Mouse (Mus musculus) forebrain, embryonic 10.5 days (tissue): Measurements from ENCODE around the gene Erich4. TPM values are rescaled to one million over a fixed set of nuclear protein-coding genes. Genes with fewer than 3 reads are reported as not detected.
"Not testable (repeated sequence)": the region's sequence is repeated elsewhere in the genome, so short reads cannot be mapped to it uniquely, and the experiment has no call there.

Experiments used
- DNase-seq: peaks from one replicate; pipeline ENCODE4 v3.0.0-alpha.2; 2017; ENCODE audit warnings: low spot score; ENCODE audit errors: extremely low spot score
- H3K27ac ChIP-seq: fragments of 300-500 bp; sonication (generic); 2 replicates; pipeline ENCODE4 v1.5.1; 2016; ENCODE audit warnings: mild to moderate bottlenecking
- H3K27me3 ChIP-seq: fragments of 300-500 bp; sonication (generic); 2 replicates; pipeline ENCODE4 v1.6.1; 2016; ENCODE audit warnings: mild to moderate bottlenecking; ENCODE audit not compliant: poor library complexity, severe bottlenecking
- H3K36me3 ChIP-seq: fragments of 300-500 bp; sonication (generic); replicated peaks from 2 replicates; pipeline ENCODE4 v1.6.1; 2016; ENCODE audit warnings: mild to moderate bottlenecking, moderate library complexity
- H3K4me1 ChIP-seq: fragments of 300-500 bp; sonication (generic); 2 replicates; pipeline ENCODE4 v1.6.1; 2016
- H3K4me3 ChIP-seq: fragments of 300-500 bp; sonication (generic); 2 replicates; pipeline ENCODE4 v1.5.1; 2016; ENCODE audit warnings: mild to moderate bottlenecking, moderate library complexity
- H3K9me3 ChIP-seq: fragments of 300-500 bp; sonication (generic); 2 replicates; pipeline ENCODE4 v1.6.1; 2016; ENCODE audit warnings: mild to moderate bottlenecking, moderate library complexity
- WGBS: fragments of 180-500 bp; shearing (Covaris S2); methylation state at CpG from one replicate; pipeline ENCODE4 v1.1.7; 2016; 5-methylcytosine and 5-hydroxymethylcytosine counted together
- polyA plus RNA-seq: library from polyadenylated mRNA; unstranded; fragments of >200 nt; fragmentation: Nextera tagmentation; extraction: Ambion mirVana; gene quantifications from 2 replicates; pipeline ENCODE4 v1.2.1, GENCODE M21; 2016

Erich4 gene
- polyA plus RNA-seq, 1 experiment from 2014 or later: not detected

DNA sequence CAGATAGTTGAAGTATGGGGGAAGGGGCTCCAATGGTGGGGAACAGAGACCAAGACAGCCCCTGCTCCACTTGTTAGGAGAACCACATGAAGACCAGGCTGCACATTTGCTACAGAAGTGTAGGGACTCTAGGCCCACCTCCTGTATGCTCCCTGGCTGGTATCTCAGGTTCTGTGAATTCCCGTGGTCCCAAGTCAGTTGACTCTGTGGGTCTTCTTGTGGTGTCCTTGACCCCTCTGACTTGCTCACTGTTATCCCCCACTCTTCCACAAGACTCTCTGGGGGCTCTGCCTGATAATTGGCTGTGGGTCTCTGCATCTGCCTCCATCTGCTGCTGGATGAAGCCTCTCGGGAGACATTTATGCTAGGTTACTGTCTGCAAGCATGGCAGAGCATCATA, 24.5 kb downstream of the Erich4 start:
- no peak for DNase-seq
- H3K9me3 ChIP-seq: no peaks in the 10 kb centered on the region
- no peak overlapping the region for H3K4me3 ChIP-seq
- no peaks in the 10 kb centered on the region for H3K36me3 ChIP-seq
- 93% methylated on average over 2 of the region's 2 CpGs for WGBS
- no peaks in the 10 kb centered on the region for H3K4me1 ChIP-seq
- H3K27ac ChIP-seq: no peak overlapping the region
- no peaks in the 10 kb centered on the region for H3K27me3 ChIP-seq

DNA sequence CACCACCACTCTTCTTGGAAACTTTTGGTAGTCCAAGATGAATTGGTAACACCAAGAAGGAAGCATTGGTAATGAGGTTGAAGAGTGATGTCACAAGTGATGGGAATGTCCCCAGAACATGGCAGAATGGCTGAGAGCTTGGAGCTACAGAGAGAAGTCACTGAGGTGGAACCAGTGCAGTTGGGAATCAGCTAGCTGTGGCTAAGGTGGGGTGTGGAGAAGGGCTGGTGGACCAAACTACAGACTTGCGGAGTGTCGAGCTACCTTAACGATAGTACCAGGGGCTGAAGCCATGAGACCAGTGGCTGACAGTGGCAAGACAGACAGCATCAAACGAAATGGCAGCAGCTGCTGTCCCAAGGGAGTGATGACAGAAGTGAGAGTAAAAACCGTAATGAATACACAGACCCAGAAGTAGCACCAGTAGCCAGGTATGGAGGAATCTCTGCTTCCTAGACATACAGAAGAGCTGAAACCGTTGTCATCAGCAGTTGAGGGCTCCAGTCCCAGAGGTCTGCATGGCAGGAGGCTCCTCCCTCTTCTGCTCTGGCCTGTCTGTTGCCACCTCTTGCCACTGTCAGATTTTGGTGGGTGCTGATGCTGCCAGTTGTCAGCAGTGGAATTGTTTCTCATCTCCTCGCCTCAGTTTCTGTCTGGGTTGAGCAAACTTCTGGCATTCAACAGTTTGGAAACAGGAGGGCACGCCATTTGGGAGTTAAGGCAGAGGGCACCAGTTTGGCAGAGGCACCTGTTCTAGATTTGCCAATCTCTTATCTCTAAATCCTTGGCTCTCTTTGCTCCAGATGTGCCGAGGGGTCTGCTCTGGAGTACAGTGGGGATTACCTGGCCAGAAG, 30.1 kb downstream of the Erich4 start:
- Histone ChIP-seq H3K4me1 (no peaks in the 10 kb centered on the region), H3K27ac (no peak overlapping the region), H3K36me3 (no peaks in the 10 kb centered on the region), H3K27me3 (no peaks in the 10 kb centered on the region), H3K4me3 (no peak overlapping the region), H3K9me3 (peaks cover 7% of the 10 kb centered on the region; the same call in 1 of the 2 replicates)
- no peak for DNase-seq
- 84% methylated on average over 9 of the region's 9 CpGs for WGBS

DNA sequence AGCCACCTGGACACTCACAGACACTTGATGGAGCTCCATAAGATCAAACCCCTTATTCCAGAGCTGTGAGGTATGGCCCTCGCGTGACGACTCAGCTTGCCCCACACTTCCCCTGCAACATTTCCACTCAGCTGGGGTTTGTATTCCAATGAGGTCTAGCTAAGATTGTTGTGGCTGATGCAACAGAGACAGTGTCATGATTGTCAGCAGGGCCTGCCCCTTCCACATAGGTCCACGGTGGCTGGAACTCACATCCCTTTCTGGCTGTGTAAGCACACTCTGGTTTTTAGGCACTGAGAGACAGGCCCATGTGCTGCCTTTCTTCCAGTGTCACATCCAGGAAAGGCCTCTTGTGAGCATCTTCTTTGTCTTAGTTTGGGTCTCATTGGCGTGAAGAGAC, 31.0 kb downstream of the Erich4 start:
- Histone ChIP-seq H3K27me3 (no peaks in the 10 kb centered on the region), H3K4me1 (no peaks in the 10 kb centered on the region), H3K4me3 (no peak overlapping the region), H3K27ac (no peak overlapping the region), H3K36me3 (no peaks in the 10 kb centered on the region), H3K9me3 (peaks cover 7% of the 10 kb centered on the region; the same call in 1 of the 2 replicates)
- no peak for DNase-seq
- WGBS: 90% methylated on average over 5 of the region's 5 CpGs

DNA sequence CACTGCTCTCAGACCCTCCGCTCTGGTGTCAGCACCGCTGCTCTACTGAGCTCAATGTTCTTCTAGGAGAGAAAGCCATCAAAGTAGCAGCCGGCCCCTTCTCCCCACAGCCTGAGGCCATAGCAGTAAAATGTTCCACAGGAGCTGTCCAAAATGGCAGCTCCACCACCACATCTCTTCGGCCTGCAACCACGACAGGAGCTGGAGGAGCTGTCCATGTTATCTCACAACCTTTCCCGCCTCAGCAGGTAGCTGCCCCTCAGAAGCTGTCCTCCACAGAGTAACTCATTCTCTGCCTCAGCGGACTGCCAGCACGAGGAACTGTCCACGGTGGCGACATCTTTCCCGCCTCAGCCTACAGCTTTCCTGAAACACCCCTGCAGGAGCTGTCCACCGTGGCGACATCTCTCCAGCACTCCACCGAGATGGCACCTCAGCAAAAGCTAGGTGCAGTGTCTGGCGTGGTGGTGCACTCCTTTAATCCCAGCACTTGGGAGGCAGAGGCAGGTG, 33.3 kb downstream of the Erich4 start:
- H3K27ac ChIP-seq: no peak overlapping the region
- H3K4me1 ChIP-seq: no peaks in the 10 kb centered on the region
- peaks cover 7% of the 10 kb centered on the region; the same call in 1 of the 2 replicates for H3K9me3 ChIP-seq
- no peak for DNase-seq
- WGBS: 91% methylated on average over 15 of the region's 15 CpGs
- no peak overlapping the region for H3K4me3 ChIP-seq
- H3K36me3 ChIP-seq: no peaks in the 10 kb centered on the region
- no peaks in the 10 kb centered on the region for H3K27me3 ChIP-seq

DNA sequence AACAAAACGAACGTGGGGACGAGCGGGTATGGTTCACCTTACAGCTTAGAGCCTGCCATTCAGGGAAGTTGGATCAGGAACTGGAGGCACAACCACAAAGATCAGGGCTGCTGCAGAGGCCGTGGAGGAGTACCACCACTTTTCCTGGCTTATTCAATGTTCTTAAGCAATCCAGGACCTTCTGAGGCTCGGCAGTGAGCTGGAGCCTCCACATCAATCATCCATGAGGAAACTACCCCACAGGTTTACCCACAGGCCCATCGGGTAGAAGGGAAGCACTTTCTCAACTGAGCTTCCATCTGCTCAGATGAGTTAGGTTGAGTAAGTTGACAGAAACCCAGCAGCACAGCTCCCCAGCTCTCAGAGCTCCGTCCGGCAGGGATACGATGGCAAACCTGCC, 36.3 kb downstream of the Erich4 start:
- peaks cover 7% of the 10 kb centered on the region; the same call in 1 of the 2 replicates for H3K9me3 ChIP-seq
- H3K36me3 ChIP-seq: no peaks in the 10 kb centered on the region
- no peaks in the 10 kb centered on the region for H3K27me3 ChIP-seq
- 88% methylated on average over 10 of the region's 10 CpGs for WGBS
- H3K4me1 ChIP-seq: peaks cover 14% of the 10 kb centered on the region
- DNase-seq: no peak
- H3K27ac ChIP-seq: no peak overlapping the region
- no peak overlapping the region for H3K4me3 ChIP-seq

DNA sequence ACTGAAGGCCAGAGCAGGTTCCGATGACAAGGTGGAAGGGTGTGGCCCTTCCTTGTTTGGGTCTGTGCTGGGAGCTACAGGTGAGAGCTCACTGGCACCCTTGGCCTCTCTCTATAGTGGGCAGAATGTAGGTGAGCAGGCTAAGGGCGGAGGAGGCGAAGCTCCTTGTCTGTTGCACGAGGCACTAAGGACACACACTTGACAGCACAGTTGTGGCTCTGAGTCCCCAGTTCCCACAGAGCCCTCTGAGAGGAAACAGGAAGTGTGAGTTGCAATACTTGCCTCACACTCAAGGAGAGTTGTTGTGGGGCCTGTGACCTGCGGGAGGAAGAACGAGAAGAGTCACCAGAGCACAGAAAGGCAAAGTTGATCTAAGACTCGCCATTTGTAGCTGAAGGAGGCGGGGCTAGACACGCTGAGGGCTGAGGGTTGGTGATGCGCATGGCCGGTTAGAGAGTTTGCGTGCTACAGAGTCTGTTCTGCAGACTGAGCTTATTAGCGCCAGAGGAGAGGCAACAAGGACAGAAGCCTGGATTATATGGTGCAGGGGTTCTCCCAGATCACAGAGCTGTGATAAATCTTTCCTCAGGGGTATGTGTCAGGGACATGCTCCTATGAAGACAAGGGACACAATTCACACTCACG, 38.8 kb downstream of the Erich4 start:
- not testable (repeated sequence) for DNase-seq, H3K36me3 ChIP-seq, H3K27me3 ChIP-seq, H3K9me3 ChIP-seq, H3K27ac ChIP-seq, H3K4me3 ChIP-seq
- WGBS: 75% methylated on average over 13 of the region's 14 CpGs
- H3K4me1 ChIP-seq: peaks cover 14% of the 10 kb centered on the region

DNA sequence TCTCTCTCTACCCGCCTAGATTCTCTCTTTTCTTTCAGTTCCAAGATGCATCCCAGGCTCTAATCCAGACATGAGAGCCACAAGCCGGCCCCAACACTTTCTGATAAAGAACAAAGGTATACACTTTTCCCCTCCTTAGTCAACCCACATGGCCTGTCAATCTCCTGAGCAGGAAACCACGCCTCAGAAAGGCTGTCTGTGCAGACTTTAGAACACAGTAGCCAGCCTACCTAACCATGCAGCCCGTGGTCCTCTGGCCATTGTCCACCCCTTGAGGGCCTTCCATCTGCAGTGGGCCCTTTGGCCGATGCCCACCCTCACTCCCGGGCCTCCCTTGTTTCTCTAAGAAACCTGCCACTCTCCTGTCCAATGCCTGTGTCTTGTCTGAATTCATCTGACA, 39.4 kb downstream of the Erich4 start:
- H3K4me3 ChIP-seq, H3K27me3 ChIP-seq, H3K27ac ChIP-seq, H3K36me3 ChIP-seq, DNase-seq, H3K9me3 ChIP-seq: not testable (repeated sequence)
- WGBS: 51% methylated on average over 6 of the region's 6 CpGs
- H3K4me1 ChIP-seq: peaks cover 14% of the 10 kb centered on the region

DNA sequence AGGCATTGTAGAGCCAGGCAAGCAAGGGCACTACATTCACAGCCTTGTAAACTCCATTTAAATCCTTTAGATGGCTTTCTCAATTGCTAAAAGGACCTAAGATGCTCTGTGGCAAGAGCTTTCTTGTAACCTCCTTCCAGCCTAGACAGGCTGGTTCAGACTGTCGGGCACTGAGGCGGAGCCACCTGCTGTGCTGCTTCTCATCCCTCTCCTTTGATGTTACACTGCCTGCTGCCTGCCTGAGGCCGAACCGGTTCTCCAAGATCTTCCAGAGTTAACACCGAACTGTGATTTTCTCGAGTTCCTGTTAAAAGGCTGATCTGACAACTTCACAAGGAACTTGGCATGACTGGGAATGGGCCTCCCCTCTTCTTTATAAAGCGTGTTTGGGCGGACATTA, 39.8 kb downstream of the Erich4 start:
- Histone ChIP-seq H3K4me3 (no peak overlapping the region), H3K36me3 (no peaks in the 10 kb centered on the region), H3K4me1 (peaks cover 14% of the 10 kb centered on the region), H3K9me3 (no peaks in the 10 kb centered on the region), H3K27me3 (no peaks in the 10 kb centered on the region), H3K27ac (no peak overlapping the region)
- 13% methylated on average over 8 of the region's 8 CpGs for WGBS
- DNase-seq: no peak

DNA sequence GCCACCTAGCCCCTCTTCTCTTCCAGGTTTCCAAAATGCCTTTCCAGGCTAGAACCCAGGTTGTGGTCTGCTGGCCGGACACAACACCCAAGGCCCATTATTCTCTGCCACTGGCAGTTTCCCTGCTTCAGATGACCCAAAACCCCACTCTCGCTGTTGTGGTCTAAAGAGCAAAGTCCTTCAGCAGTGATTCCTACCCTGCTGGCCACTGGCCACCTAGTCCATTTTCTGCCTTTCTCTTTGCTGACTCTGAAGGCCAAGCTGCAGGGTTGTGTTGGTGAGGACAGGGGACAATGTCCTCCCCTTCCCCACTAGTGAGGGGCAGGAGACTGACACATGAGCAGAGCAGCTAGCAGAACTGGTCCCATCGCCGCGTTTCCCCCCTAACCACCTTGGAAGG, 40.6 kb downstream of the Erich4 start:
- no peaks in the 10 kb centered on the region for H3K27me3 ChIP-seq
- 75% methylated on average over 5 of the region's 5 CpGs for WGBS
- no peaks in the 10 kb centered on the region for H3K9me3 ChIP-seq

DNA sequence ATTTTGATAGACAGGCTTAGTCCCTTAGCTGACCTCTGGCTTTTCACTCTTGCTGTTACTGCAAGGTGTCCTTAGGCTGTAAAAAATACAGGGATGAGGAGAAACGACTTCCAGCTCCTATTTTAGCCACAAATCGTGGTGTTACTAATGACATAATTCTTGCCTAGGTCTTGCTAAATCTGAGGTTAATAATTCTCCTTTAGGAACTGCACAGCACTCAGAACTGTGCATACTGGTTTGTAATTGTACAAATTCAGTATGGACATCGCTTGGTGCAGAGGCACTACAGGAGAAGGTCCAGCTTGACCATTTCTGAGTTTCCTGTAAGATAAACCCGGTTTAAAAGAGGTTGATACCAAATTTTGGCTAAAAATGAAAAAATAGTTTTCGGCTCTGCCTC, 41.9 kb downstream of the Erich4 start:
- not testable (repeated sequence) for H3K27ac ChIP-seq, H3K36me3 ChIP-seq, H3K27me3 ChIP-seq, H3K4me3 ChIP-seq, DNase-seq, H3K9me3 ChIP-seq
- peaks cover 14% of the 10 kb centered on the region for H3K4me1 ChIP-seq
- 78% methylated on average over 5 of the region's 5 CpGs for WGBS

More for the DNA sequence above, 40.6 kb downstream of the Erich4 start:
- Histone ChIP-seq H3K36me3 (no peaks in the 10 kb centered on the region), H3K4me3 (no peak overlapping the region), H3K27ac (peak overlapping the region; percentile 63), H3K4me1 (peaks cover 14% of the 10 kb centered on the region)
- no peak for DNase-seq

DNA sequence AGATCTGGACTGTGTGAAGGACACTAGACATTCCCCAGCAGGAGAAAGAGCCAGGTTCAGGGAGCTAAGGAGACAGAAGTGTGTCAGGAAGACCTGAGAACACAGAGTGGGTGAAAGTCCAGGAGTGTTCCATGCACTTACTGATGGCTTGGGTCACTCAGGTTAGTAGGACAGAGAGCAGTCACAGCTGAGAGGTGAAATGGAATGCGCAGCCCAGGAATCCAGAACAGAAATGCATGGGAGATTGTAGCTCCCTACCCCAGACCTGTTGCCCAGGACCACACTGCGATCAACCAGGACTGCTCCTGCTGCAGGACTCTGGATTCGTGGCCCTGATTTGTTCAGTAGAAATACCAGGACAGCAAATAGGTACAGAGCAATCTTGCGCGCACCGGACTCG, 47.0 kb downstream of the Erich4 start:
- Histone ChIP-seq H3K9me3 (peaks cover 12% of the 10 kb centered on the region), H3K4me3 (no peak overlapping the region), H3K27me3 (no peaks in the 10 kb centered on the region), H3K36me3 (no peaks in the 10 kb centered on the region), H3K4me1 (no peaks in the 10 kb centered on the region), H3K27ac (no peak overlapping the region)
- no peak for DNase-seq
- 98% methylated on average over 7 of the region's 7 CpGs for WGBS
